Comparison of ENCODE assay signal across 7 mouse cellular contexts in the genomic region with DNA sequence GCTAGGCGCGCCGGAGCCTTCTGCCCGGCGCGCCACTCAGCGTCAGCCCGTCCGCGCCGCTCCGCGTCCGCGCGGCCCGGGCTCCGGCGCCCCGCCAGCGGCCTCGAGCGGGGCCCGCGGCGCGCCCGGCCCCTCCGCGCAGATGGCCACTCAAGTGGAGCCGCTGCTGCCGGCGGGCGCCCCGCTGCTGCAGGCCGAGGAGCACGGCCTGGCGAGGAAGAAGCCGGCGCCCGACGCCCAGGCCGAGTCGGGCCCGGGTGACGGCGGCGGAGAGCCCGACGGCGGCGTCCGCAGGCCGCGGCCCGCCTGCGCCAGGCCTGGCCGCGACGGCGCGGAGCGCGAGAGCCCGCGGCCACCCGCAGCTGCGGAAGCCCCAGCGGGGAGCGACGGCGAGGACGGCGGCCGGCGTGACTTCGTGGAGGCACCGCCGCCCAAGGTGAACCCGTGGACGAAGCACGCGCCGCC. TPM values are rescaled to one million over a fixed set of nuclear protein-coding genes. Genes with fewer than 3 reads are reported as not detected.
DNase-seq lines count a peak whose midpoint lies in the region; ATAC-seq lines count a peak whose summit lies in the region.

A gene (plus strand): TSS at position 14 of the 465 bp plus-strand sequence.

- WGBS in forebrain, embryonic 15.5 days = under 1% methylated on average over 50 of the region's 84 CpGs
- WGBS in hindbrain, embryonic 12.5 days = under 1% methylated on average over 81 of the region's 84 CpGs
- under 1% methylated on average over 66 of the region's 84 CpGs for WGBS in liver, embryonic 11.5 days
- WGBS in stomach, embryonic 14.5 days = under 1% methylated on average over 83 of the region's 84 CpGs

- H3K9me3 ChIP-seq in forebrain, embryonic 15.5 days = no peaks in the 10 kb centered on the region
- no peaks in the 10 kb centered on the region for H3K9me3 ChIP-seq in hindbrain, embryonic 12.5 days (replicated peaks)
- no peaks in the 10 kb centered on the region for H3K9me3 ChIP-seq in liver, embryonic 11.5 days (ENCODE audit: control insufficient read depth, low read length)
- no peaks in the 10 kb centered on the region for H3K9me3 ChIP-seq in stomach, embryonic 14.5 days (ENCODE audit: control insufficient read depth, low read depth, low read length)

- peak; percentile 73 for ATAC-seq in forebrain, embryonic 15.5 days (replicated peaks)
- peak; percentile 46; the same call in 1 of the 2 replicates for ATAC-seq in hindbrain, embryonic 12.5 days (ENCODE audit: low FRiP score)
- peak; percentile 40 for ATAC-seq in liver, embryonic 11.5 days (replicated peaks; ENCODE audit: low FRiP score)
- peak; percentile 9 for ATAC-seq in stomach, embryonic 14.5 days (ENCODE audit: insufficient number of reproducible peaks, insufficient read depth, low FRiP score, low read depth)

- peak within 1 kb of the TSS; percentile 83 for H3K4me3 ChIP-seq in brown adipose tissue, adult 24 weeks (ENCODE audit: insufficient read depth, low read depth, low read length)
- peak within 1 kb of the TSS; percentile 94 for H3K4me3 ChIP-seq in forebrain, embryonic 15.5 days
- peak within 1 kb of the TSS; percentile 98 for H3K4me3 ChIP-seq in hindbrain, embryonic 12.5 days
- peak within 1 kb of the TSS; percentile 100 for H3K4me3 ChIP-seq in liver, embryonic 11.5 days (ENCODE audit: low read depth, low read length)
- H3K4me3 ChIP-seq in stomach, embryonic 14.5 days (ENCODE audit: low read depth, low read length) = peak within 1 kb of the TSS; percentile 99

- no peaks in the 10 kb centered on the region for H3K36me3 ChIP-seq in forebrain, embryonic 15.5 days
- H3K36me3 ChIP-seq in hindbrain, embryonic 12.5 days = no peaks in the 10 kb centered on the region
- peaks cover 3% of the 10 kb centered on the region; the same call in 1 of the 2 replicates for H3K36me3 ChIP-seq in liver, embryonic 11.5 days (ENCODE audit: control insufficient read depth, insufficient read depth, low read length)
- no peaks in the 10 kb centered on the region for H3K36me3 ChIP-seq in stomach, embryonic 14.5 days (ENCODE audit: control insufficient read depth, insufficient read depth, low read length)

- peak within 1 kb of the TSS; percentile 74 for H3K4me2 ChIP-seq in forebrain, embryonic 15.5 days (replicated peaks)
- peak within 1 kb of the TSS; percentile 86 for H3K4me2 ChIP-seq in hindbrain, embryonic 12.5 days (replicated peaks)
- H3K4me2 ChIP-seq in liver, embryonic 11.5 days = peak within 1 kb of the TSS; percentile 96
- H3K4me2 ChIP-seq in stomach, embryonic 14.5 days (replicated peaks; ENCODE audit: low read depth, low read length) = peak within 1 kb of the TSS; percentile 84

- DNase-seq in spleen, adult 12 weeks (ENCODE audit: low spot score) = peak; percentile 35
- no peak for DNase-seq in spleen, postnatal 10 days (ENCODE audit: low spot score in 2 of 2)
- no peak for DNase-seq in liver, embryonic 11.5 days (ENCODE audit: low spot score)

- peak within 1 kb of the TSS; percentile 68 for H3K27ac ChIP-seq in brown adipose tissue, adult 24 weeks (replicated peaks; ENCODE audit: low read depth, low read length)
- H3K27ac ChIP-seq in forebrain, embryonic 15.5 days (replicated peaks) = peak within 1 kb of the TSS; percentile 91
- H3K27ac ChIP-seq in hindbrain, embryonic 12.5 days = peak within 1 kb of the TSS; percentile 92
- H3K27ac ChIP-seq in liver, embryonic 11.5 days (ENCODE audit: low read depth, low read length) = peak within 1 kb of the TSS; percentile 90
- H3K27ac ChIP-seq in stomach, embryonic 14.5 days (ENCODE audit: low read length) = peak within 1 kb of the TSS; percentile 89

- H3K27me3 ChIP-seq in forebrain, embryonic 15.5 days = no peaks in the 10 kb centered on the region
- no peaks in the 10 kb centered on the region for H3K27me3 ChIP-seq in hindbrain, embryonic 12.5 days
- H3K27me3 ChIP-seq in liver, embryonic 11.5 days (replicated peaks; ENCODE audit: control insufficient read depth, insufficient read depth, low read length) = no peaks in the 10 kb centered on the region
- H3K27me3 ChIP-seq in stomach, embryonic 14.5 days (ENCODE audit: control insufficient read depth, insufficient read depth, low read length) = no peaks in the 10 kb centered on the region

- peaks cover 6% of the 10 kb centered on the region for H3K4me1 ChIP-seq in brown adipose tissue, adult 24 weeks (ENCODE audit: control insufficient read depth, insufficient read depth, insufficient read length, low read length)
- H3K4me1 ChIP-seq in forebrain, embryonic 15.5 days = peaks cover 28% of the 10 kb centered on the region
- peaks cover 27% of the 10 kb centered on the region for H3K4me1 ChIP-seq in hindbrain, embryonic 12.5 days
- peaks cover 34% of the 10 kb centered on the region for H3K4me1 ChIP-seq in liver, embryonic 11.5 days (replicated peaks; ENCODE audit: control insufficient read depth, insufficient read depth, low read length)
- peaks cover 22% of the 10 kb centered on the region for H3K4me1 ChIP-seq in stomach, embryonic 14.5 days (ENCODE audit: control insufficient read depth, insufficient read depth, low read length)

- peak within 1 kb of the TSS; percentile 81 for H3K9ac ChIP-seq in forebrain, embryonic 15.5 days (replicated peaks)
- peak within 1 kb of the TSS; percentile 98 for H3K9ac ChIP-seq in hindbrain, embryonic 12.5 days
- peak within 1 kb of the TSS; percentile 96 for H3K9ac ChIP-seq in liver, embryonic 11.5 days (ENCODE audit: low read depth, low read length)
- H3K9ac ChIP-seq in stomach, embryonic 14.5 days (replicated peaks; ENCODE audit: low read depth, low read length) = peak within 1 kb of the TSS; percentile 97

RNA-seq across cellular contexts. Expression of the gene that starts here (rescaled TPM):
- polyA plus RNA-seq in brown adipose tissue, adult 24 weeks (2012; ENCODE audit: insufficient read depth, insufficient read length, missing spikeins) = 14.1 and 21.8 TPM in 2 replicates
- polyA plus RNA-seq in forebrain, embryonic 15.5 days (2015; fragmentation: Nextera tagmentation; extraction: Ambion mirVana) = 18.5 and 18.7 TPM in 2 replicates
- 18.5 and 19.0 TPM in 2 replicates for polyA plus RNA-seq in hindbrain, embryonic 12.5 days (2016; fragmentation: Nextera tagmentation; extraction: Ambion mirVana)
- 37.2 and 43.0 TPM in 2 replicates for polyA plus RNA-seq in liver, embryonic 11.5 days (2014; fragmentation: Nextera tagmentation; extraction: Ambion mirVana)
- 23.9 and 24.1 TPM in 2 replicates for polyA plus RNA-seq in stomach, embryonic 14.5 days (2014; fragmentation: Nextera tagmentation; extraction: Ambion mirVana)

Comparison
In these comparisons a context has a peak if more than half of its experiments do, and no peak if none do; other contexts are left out.
1. ATAC-seq: peak in every context shown above with its lines; median percentile 73 in forebrain, embryonic 15.5 days; 46 in hindbrain, embryonic 12.5 days; 40 in liver, embryonic 11.5 days; 9 in stomach, embryonic 14.5 days.